Mouse (Mus musculus) MEL (cell line): ENCODE results near the gene Ldb1.

Experiments
- BHLHE40 ChIP-seq: IDR thresholded peaks from 2 replicates; pipeline ENCODE4 v1.6.1; 2012; ENCODE audit warnings: low read depth, mild to moderate bottlenecking, inconsistent platforms, low read length, improper control_type of control experiment, borderline replicate concordance
- CTCF ChIP-seq, 3 experiments: IDR thresholded peaks in 2 of 3; conservative IDR thresholded peaks in 1 of 3; 2 replicates each; pipeline ENCODE4 v1.5.1; 2011 to 2012; ENCODE audit warnings: low read length in 3 of 3, low read depth in 2 of 3, mild to moderate bottlenecking in 2 of 3, improper control_type of control experiment in 1 of 3, inconsistent platforms in 1 of 3, mixed read lengths in 1 of 3, moderate library complexity in 1 of 3; ENCODE audit not compliant: control insufficient read depth in 1 of 3, insufficient read depth in 1 of 3, poor library complexity in 1 of 3, severe bottlenecking in 1 of 3
- E2F4 ChIP-seq: IDR thresholded peaks from 2 replicates; pipeline ENCODE4 v1.6.1; 2011; ENCODE audit warnings: low read depth, low read length, improper control_type of control experiment, borderline replicate concordance
- EP300 ChIP-seq, 2 experiments: IDR thresholded peaks; 2 replicates each; pipeline ENCODE4 v1.6.1; 2011; ENCODE audit warnings: improper control_type of control experiment in 2 of 2, low read length in 2 of 2, low read depth in 1 of 2, mild to moderate bottlenecking in 1 of 2
- ETS1 ChIP-seq: IDR thresholded peaks from 2 replicates; pipeline ENCODE4 v1.6.1; 2012; ENCODE audit warnings: low read depth, mild to moderate bottlenecking, inconsistent platforms, low read length, improper control_type of control experiment, moderate library complexity
- GATA1 ChIP-seq: IDR thresholded peaks from 2 replicates; pipeline ENCODE4 v1.6.1; 2011; ENCODE audit warnings: low read depth, low read length, improper control_type of control experiment
- MAFK ChIP-seq: IDR thresholded peaks from 2 replicates; pipeline ENCODE4 v1.6.1; 2011; ENCODE audit warnings: low read depth, mild to moderate bottlenecking, low read length, improper control_type of control experiment, borderline replicate concordance
- MYB ChIP-seq: IDR thresholded peaks from 2 replicates; pipeline ENCODE4 v1.6.1; 2011; ENCODE audit warnings: mild to moderate bottlenecking, low read depth, low read length, improper control_type of control experiment
- POLR2A ChIP-seq, 2 experiments: IDR thresholded peaks; 2 replicates each; pipeline ENCODE4 v1.6.1; 2011 to 2012; ENCODE audit warnings: low read length in 2 of 2, mild to moderate bottlenecking in 2 of 2, control low read depth in 1 of 2, improper control_type of control experiment in 1 of 2, low read depth in 1 of 2, moderate library complexity in 1 of 2; ENCODE audit not compliant: control insufficient read depth in 1 of 2, insufficient read depth in 1 of 2, poor library complexity in 1 of 2
- SIN3A ChIP-seq: IDR thresholded peaks from 2 replicates; pipeline ENCODE4 v1.6.1; 2012; ENCODE audit warnings: low read length, improper control_type of control experiment, inconsistent platforms
- SMC3 ChIP-seq: IDR thresholded peaks from 2 replicates; pipeline ENCODE4 v1.6.1; 2011; ENCODE audit warnings: low read depth, low read length, improper control_type of control experiment
- UBTF ChIP-seq: IDR thresholded peaks from 2 replicates; pipeline ENCODE4 v1.6.1; 2012; ENCODE audit warnings: low read depth, mild to moderate bottlenecking, inconsistent platforms, low read length, improper control_type of control experiment, moderate library complexity, borderline replicate concordance; ENCODE audit not compliant: insufficient read depth
- USF1 ChIP-seq: IDR thresholded peaks from 2 replicates; pipeline ENCODE4 v1.6.1; 2014; ENCODE audit warnings: low read depth, mild to moderate bottlenecking, inconsistent platforms, low read length, improper control_type of control experiment, moderate library complexity
- ZNF384 ChIP-seq: IDR thresholded peaks from 2 replicates; pipeline ENCODE4 v1.6.1; 2012; ENCODE audit warnings: low read depth, mild to moderate bottlenecking, inconsistent platforms, low read length, improper control_type of control experiment

- TF ChIP-seq CTCF (IDR thresholded peaks at IDR 0.05 in 2 of 3, conservative IDR thresholded peaks at IDR 0.05 in 1 of 3; ENCODE audit: control insufficient read depth in 1 of 3, insufficient read depth in 1 of 3, low read depth in 2 of 3, low read length in 3 of 3, poor library complexity in 1 of 3, severe bottlenecking in 1 of 3) (no peak), USF1 (no peak), POLR2A (IDR thresholded peaks at IDR 0.05; ENCODE audit: control insufficient read depth in 1 of 2, insufficient read depth in 1 of 2, low read depth in 1 of 2, low read length in 2 of 2, poor library complexity in 1 of 2) (no peak; a peak in 1 of 4 replicates), SMC3 (no peak), E2F4 (no peak), GATA1 (no peak), ETS1 (no peak), EP300 (IDR thresholded peaks at IDR 0.05; ENCODE audit: low read depth in 1 of 2, low read length in 2 of 2) (no peak), SIN3A (no peak; the same call in none of the 2 replicates), ZNF384 (no peak), BHLHE40 (no peak), UBTF (no peak), MAFK (no peak), MYB (no peak)
Measured at GRCm38 (mm10) chr19:46044271-46044992, 582 bp downstream of the Ldb1 start, which contains the start of gene Pprc1.
